Mouse (Mus musculus): ENCODE measurements at regions not wholly inside any gene's neighbourhood (a gene's known extent, or its start where the extent isn't known, plus 50 kb on each side); places are given as distances from the start of the nearest gene placed in this dataset.

DNA sequence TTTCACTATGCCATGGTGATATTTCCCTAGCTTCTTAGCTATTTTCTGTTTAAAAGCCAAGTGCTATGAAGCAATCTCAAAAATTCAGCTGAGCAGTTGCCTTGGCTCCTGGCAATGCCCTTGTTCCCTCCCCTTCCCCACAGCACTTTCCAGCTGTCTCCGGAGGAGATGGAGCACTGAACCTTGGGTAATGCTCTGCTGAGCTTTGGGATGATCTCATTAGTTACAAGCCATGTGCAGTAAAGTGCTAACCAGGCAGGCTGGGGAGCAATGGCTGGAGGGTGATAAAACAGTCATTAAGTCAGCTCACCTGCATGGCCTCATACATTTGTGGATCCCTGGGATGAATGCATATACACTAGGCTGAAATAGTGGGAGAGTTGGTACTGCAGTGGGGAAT is 659.4 kb downstream of the Rab28 start:
- no peaks in the 10 kb centered on the region for H3K4me1 ChIP-seq (replicated peaks)
- H3K9me3 ChIP-seq = no peaks in the 10 kb centered on the region
- no peak overlapping the region for H3K9ac ChIP-seq
- H3K36me3 ChIP-seq = no peaks in the 10 kb centered on the region
- no peak overlapping the region for H3K27ac ChIP-seq
- WGBS = 4% methylated on average over 1 of the region's 1 CpGs
- H3K4me3 ChIP-seq (replicated peaks) = no peak overlapping the region
- peak; percentile 81 for ATAC-seq
- H3K27me3 ChIP-seq (replicated peaks) = no peaks in the 10 kb centered on the region
- no peak overlapping the region for H3K4me2 ChIP-seq (replicated peaks)

DNA sequence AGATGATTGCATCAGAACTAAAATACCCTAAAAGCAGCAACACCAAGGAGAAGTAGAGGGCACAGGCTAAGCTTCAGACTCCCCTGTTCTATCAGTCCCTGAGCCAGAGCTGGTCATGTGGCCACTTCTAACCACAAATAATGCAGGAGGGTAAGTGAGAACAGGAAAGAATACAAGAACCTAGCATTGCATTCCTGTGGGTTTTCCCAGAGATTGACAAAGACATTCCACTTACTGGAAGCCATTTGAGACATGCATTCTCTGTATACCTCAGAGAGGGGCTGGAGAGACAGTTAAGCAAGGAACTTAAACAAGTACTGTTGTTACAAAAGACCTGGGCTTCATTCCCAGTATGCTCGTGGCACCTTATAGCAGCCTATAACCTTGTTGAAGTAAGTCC is 662.7 kb downstream of the Rab28 start:
- no peaks in the 10 kb centered on the region for H3K9me3 ChIP-seq
- ATAC-seq = no peak
- H3K4me1 ChIP-seq (replicated peaks) = no peaks in the 10 kb centered on the region
- 85% methylated on average over 1 of the region's 1 CpGs for WGBS
- no peak overlapping the region for H3K27ac ChIP-seq
- no peak overlapping the region for H3K4me2 ChIP-seq (replicated peaks)
- no peaks in the 10 kb centered on the region for H3K27me3 ChIP-seq (replicated peaks)
- no peaks in the 10 kb centered on the region for H3K36me3 ChIP-seq
- no peak overlapping the region for H3K9ac ChIP-seq
- H3K4me3 ChIP-seq (replicated peaks) = no peak overlapping the region

DNA sequence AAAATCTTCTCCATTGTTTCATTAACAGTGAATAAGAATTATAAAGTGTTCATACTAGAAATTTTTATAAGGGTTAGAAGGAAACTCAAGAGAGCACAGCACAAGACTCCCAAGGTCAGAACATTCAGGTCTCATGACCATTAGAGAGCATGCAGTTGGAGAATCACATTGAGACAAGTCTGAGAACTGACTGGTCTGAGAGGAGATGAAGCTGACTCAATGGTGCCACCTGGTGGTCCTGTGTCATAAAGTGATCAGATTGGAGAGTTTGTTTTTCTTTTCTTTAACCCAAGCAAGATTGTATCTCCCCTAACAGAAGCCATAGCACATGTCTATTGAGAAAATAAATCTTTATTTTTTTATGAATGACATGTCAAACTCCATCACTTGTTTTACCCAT is 663.5 kb downstream of the Rab28 start:
- Histone ChIP-seq H3K4me3 (replicated peaks) (no peak overlapping the region), H3K27ac (no peak overlapping the region), H3K4me2 (replicated peaks) (no peak overlapping the region), H3K9ac (no peak overlapping the region), H3K27me3 (replicated peaks) (no peaks in the 10 kb centered on the region), H3K36me3 (no peaks in the 10 kb centered on the region), H3K4me1 (replicated peaks) (no peaks in the 10 kb centered on the region), H3K9me3 (no peaks in the 10 kb centered on the region)
- no peak for ATAC-seq

DNA sequence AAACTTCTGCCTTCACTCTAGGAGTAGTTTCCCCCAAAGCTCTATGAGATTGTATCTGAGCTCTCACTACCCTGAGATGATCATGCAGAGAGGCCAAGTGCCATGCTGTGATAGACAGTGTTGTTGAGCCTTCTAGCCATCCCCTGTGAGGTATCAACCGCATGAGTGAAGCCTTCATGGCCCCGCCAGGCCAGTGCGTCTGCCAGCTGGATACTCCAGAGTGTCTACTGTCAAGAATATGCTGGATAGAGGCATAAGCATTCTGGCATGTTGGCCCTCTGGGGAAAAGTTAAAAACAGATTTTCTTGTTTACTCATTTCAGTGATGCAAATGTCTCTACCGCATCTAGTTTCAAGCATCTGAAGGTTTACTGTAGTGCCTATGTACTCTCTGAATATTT is 669.2 kb downstream of the Rab28 start:
- 81% methylated on average over 4 of the region's 4 CpGs for WGBS
- Histone ChIP-seq H3K9ac (no peak overlapping the region), H3K4me3 (replicated peaks) (no peak overlapping the region), H3K4me2 (replicated peaks) (no peak overlapping the region), H3K27me3 (replicated peaks) (no peaks in the 10 kb centered on the region), H3K9me3 (no peaks in the 10 kb centered on the region), H3K36me3 (no peaks in the 10 kb centered on the region), H3K4me1 (replicated peaks) (no peaks in the 10 kb centered on the region), H3K27ac (no peak overlapping the region)
- no peak for ATAC-seq

DNA sequence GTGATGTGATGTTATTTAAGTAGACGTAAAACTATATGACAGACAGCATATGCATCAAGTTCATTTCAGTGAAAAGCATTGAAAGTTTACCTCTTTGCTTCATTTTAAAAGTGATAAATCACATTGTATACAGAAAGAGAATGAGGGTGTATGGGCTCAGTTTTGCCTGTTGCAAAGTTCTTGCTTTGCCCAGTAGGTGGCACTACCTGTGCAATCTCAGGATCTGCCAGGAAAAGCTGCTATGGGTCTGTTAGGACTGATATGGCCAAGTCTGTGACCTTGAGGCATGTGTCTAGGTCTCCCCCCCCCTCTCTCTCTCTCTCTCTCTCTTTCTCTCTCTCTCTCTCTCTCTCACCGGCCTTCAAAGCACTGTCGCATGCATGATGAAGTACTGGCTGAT is 701.3 kb downstream of the Rab28 start:
- H3K27me3 ChIP-seq (replicated peaks) = no peaks in the 10 kb centered on the region
- H3K27ac ChIP-seq = no peak overlapping the region
- H3K9me3 ChIP-seq = no peaks in the 10 kb centered on the region
- no peak overlapping the region for H3K4me2 ChIP-seq (replicated peaks)
- H3K4me3 ChIP-seq (replicated peaks) = no peak overlapping the region
- WGBS = 51% methylated on average over 3 of the region's 3 CpGs
- no peaks in the 10 kb centered on the region for H3K36me3 ChIP-seq
- no peak for ATAC-seq
- H3K9ac ChIP-seq = no peak overlapping the region
- H3K4me1 ChIP-seq (replicated peaks) = no peaks in the 10 kb centered on the region

DNA sequence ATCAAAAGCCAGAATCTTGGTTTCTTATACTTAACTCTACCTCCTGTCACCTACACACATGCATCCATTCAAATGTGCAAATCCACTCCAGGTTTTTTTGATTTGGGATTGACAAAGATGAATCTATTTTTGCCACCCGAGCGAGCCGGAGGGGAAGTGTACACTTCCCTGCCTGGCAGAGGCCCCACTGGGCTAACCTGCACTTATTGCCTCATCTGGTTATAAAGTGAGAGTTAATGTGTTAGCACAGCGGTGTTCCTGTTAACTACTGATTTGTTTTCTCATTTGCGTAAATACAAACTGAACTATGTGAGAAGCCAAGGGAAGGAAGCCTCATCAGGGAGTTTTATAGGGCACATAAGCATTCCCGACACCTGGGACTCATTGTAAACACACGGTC is 721.4 kb downstream of the Rab28 start:
- H3K36me3 ChIP-seq = no peaks in the 10 kb centered on the region
- no peak for ATAC-seq
- 59% methylated on average over 7 of the region's 7 CpGs for WGBS
- H3K9ac ChIP-seq = no peak overlapping the region
- H3K9me3 ChIP-seq = no peaks in the 10 kb centered on the region
- no peaks in the 10 kb centered on the region for H3K27me3 ChIP-seq (replicated peaks)
- H3K27ac ChIP-seq = no peak overlapping the region
- no peaks in the 10 kb centered on the region for H3K4me1 ChIP-seq (replicated peaks)
- H3K4me2 ChIP-seq (replicated peaks) = no peak overlapping the region
- no peak overlapping the region for H3K4me3 ChIP-seq (replicated peaks)

DNA sequence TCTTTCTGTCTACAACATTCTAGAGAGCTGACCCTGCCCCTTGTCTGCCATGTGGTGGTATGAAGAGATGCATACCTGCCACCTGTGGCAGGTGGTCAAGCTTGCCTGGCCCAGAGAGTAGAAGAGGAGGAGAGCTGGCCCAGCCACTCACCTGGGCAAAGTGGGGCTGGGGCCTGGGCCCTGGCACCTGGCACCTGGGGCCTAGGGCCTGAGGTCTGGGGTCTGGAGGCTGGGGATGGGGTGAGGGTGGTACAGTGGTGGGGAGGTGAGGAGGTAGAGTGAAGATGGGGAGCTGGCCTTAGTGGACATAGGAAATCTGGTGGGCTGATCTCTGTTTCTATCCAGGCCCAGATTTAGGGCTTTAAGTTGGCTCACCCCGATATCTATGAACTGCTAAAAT is 733.1 kb downstream of the Rab28 start:
- Histone ChIP-seq H3K27me3 (replicated peaks) (no peaks in the 10 kb centered on the region), H3K9ac (no peak overlapping the region), H3K36me3 (no peaks in the 10 kb centered on the region), H3K4me2 (replicated peaks) (no peak overlapping the region), H3K9me3 (no peaks in the 10 kb centered on the region), H3K27ac (no peak overlapping the region), H3K4me3 (replicated peaks) (no peak overlapping the region), H3K4me1 (replicated peaks) (no peaks in the 10 kb centered on the region)
- 100% methylated on average over 1 of the region's 1 CpGs for WGBS
- no peak for ATAC-seq

DNA sequence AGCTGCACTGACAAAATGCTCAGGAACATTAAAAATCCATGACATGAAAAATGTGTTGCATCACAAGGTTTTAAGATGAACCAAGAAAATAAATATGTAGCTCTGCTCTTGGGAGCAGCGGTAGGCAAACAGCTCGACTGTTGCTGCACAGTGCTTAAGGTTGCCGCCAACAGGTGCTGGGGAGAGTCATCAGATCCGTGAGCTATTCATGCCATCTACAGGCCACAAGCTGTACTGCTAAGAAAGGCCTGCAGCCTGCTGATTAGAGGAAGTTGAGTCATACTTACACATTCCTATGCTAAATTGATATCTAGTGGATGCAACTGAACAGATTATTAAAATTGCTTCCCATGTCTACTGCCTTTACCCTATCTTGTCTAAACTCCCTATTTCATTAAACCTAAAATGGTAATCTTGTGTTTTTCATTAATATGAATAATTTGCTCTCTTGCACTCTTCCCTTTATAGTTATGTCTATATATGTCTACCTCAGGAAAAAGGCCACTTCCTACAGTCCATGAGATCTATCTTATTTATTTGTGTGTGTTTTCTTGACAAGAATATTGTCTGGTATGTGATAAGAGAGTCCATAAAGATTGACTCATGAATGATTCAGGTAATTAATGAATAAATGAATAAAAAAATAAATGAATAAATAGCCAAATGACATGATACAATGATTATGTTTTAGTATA is 754.9 kb downstream of the Rab28 start:
- 2% methylated on average over 4 of the region's 4 CpGs for WGBS
- H3K4me3 ChIP-seq (replicated peaks) = no peak overlapping the region
- H3K27me3 ChIP-seq (replicated peaks) = no peaks in the 10 kb centered on the region
- H3K36me3 ChIP-seq = no peaks in the 10 kb centered on the region
- no peak overlapping the region for H3K27ac ChIP-seq
- peak; percentile 90 for ATAC-seq
- no peak overlapping the region for H3K9ac ChIP-seq
- H3K4me1 ChIP-seq (replicated peaks) = no peaks in the 10 kb centered on the region
- no peak overlapping the region for H3K4me2 ChIP-seq (replicated peaks)
- no peaks in the 10 kb centered on the region for H3K9me3 ChIP-seq

DNA sequence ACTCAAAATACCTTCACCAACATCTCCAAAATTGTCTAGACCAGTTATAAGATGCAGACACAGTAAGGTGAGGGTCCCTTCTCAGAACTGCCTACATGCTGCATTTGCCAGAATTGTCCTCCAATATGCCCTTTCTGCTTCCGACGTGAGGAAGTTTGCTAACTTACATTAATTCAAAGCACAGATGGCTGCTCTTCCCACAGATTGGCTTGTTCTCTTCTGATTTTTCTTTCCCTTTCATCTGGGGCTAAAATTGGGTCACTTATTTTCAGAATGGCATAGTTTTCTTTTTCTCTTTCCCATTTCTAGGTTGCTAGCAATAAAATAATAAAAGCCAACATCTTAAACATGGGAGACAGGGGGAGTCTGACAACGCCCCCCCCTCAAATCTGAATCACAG is 778.8 kb downstream of the Rab28 start:
- WGBS = 65% methylated on average over 3 of the region's 3 CpGs
- Histone ChIP-seq H3K4me3 (replicated peaks) (no peak overlapping the region), H3K27ac (no peak overlapping the region), H3K9me3 (no peaks in the 10 kb centered on the region), H3K9ac (no peak overlapping the region), H3K36me3 (no peaks in the 10 kb centered on the region), H3K27me3 (replicated peaks) (no peaks in the 10 kb centered on the region), H3K4me1 (replicated peaks) (no peaks in the 10 kb centered on the region), H3K4me2 (replicated peaks) (no peak overlapping the region)
- ATAC-seq = no peak

DNA sequence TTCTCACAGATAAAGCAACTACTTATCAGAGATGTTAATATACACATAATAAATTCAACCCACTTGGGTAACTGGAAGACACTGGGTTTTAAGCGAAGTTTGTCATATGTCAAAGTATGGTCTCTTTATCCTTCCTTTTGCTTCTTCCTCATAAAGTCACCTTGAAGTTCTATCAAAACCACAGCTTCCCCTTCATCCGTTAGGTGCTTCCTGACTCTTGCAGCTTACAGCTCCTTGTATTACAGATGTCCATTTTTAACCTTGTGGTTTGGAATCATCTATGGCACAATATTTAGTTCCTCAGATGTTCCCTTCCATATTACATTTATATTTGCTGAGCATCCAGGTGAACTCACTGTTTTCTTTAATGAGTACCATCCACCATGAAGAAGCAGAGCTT is 787.0 kb downstream of the Rab28 start:
- ATAC-seq = no peak
- Histone ChIP-seq H3K9ac (no peak overlapping the region), H3K27me3 (replicated peaks) (no peaks in the 10 kb centered on the region), H3K4me3 (replicated peaks) (no peak overlapping the region), H3K4me1 (replicated peaks) (no peaks in the 10 kb centered on the region), H3K36me3 (no peaks in the 10 kb centered on the region), H3K27ac (no peak overlapping the region), H3K9me3 (no peaks in the 10 kb centered on the region), H3K4me2 (replicated peaks) (no peak overlapping the region)
- 88% methylated on average over 2 of the region's 2 CpGs for WGBS

DNA sequence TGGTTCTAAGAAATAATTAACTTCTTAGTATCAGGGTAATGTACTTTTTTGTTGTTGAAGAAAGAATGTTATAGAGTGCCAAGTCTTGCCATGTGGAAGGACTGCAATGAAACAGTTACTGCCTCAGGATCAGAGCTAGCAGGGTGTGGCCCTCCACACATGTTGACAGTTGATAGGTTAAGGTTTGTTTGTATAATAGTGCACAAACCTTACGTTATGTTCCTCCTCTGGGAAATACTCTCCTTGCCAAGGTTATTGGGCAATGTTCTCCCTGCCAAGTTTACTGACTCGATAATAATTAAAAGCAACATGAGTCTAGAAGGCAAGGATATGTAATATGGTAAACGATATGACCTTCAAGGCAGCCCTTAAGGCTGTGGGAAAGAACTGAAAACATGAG is 799.2 kb downstream of the Rab28 start:
- Histone ChIP-seq H3K36me3 (no peaks in the 10 kb centered on the region), H3K27ac (no peak overlapping the region), H3K9ac (no peak overlapping the region), H3K4me3 (replicated peaks) (no peak overlapping the region), H3K4me2 (replicated peaks) (no peak overlapping the region), H3K27me3 (replicated peaks) (no peaks in the 10 kb centered on the region), H3K9me3 (no peaks in the 10 kb centered on the region), H3K4me1 (replicated peaks) (no peaks in the 10 kb centered on the region)
- ATAC-seq = no peak
- 70% methylated on average over 3 of the region's 3 CpGs for WGBS

DNA sequence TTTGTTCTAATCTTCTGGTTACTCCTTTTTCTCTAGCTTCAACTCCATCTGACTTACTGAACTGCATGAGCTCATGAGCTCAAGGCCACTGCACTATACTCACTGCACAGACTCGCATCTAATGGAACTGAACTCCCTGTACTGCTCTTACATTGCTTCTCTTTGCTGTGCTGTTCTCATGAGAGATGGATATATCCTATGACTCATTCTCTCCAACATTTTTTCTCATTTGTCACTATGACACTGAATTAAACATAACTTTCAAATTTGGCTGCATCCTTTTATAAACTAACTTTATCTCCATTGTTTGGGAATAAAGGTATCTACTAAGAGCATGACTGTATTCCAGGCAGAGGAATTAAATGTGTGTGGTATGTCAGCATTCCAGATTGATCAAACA is 806.2 kb downstream of the Rab28 start:
- H3K36me3 ChIP-seq = no peaks in the 10 kb centered on the region
- no peak overlapping the region for H3K4me3 ChIP-seq (replicated peaks)
- no peak overlapping the region for H3K4me2 ChIP-seq (replicated peaks)
- WGBS = 75% methylated on average over 1 of the region's 1 CpGs
- H3K9me3 ChIP-seq = no peaks in the 10 kb centered on the region
- no peaks in the 10 kb centered on the region for H3K4me1 ChIP-seq (replicated peaks)
- H3K27me3 ChIP-seq (replicated peaks) = no peaks in the 10 kb centered on the region
- ATAC-seq = no peak
- H3K27ac ChIP-seq = no peak overlapping the region
- no peak overlapping the region for H3K9ac ChIP-seq

DNA sequence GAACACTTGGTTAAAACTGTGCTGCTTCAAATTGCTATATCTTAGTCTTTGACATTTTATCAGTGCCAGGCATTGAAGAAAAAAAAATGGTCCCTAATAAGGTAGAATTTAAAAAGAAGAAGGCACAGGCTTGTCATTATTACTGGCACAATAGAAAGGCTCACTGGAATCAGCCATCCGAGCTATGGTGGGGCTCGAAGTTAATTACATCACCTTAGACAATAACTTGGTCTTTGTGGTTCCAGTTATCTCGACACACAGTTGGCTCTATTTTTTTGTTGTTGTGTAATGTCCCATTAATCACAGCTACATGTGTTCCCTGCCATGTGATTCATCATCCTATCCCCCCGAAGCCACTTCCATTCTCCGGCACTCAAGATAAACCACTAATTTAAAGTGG is 825.1 kb downstream of the Rab28 start:
- ATAC-seq = no peak
- H3K4me2 ChIP-seq (replicated peaks) = no peak overlapping the region
- H3K27me3 ChIP-seq (replicated peaks) = no peaks in the 10 kb centered on the region

More for the DNA sequence above, 825.1 kb downstream of the Rab28 start:
- H3K4me1 ChIP-seq (replicated peaks) = no peaks in the 10 kb centered on the region
- 74% methylated on average over 5 of the region's 5 CpGs for WGBS
- H3K9ac ChIP-seq = no peak overlapping the region
- no peaks in the 10 kb centered on the region for H3K9me3 ChIP-seq
- H3K4me3 ChIP-seq (replicated peaks) = no peak overlapping the region
- H3K36me3 ChIP-seq = no peaks in the 10 kb centered on the region
- H3K27ac ChIP-seq = no peak overlapping the region

Data from intestine, embryonic 15.5 days (tissue).